Mouse (Mus musculus) adrenal gland, adult 8-10 months (tissue): ENCODE measurements around the gene Gata5. TPM values are rescaled to one million over a fixed set of nuclear protein-coding genes. Genes with fewer than 3 reads are reported as not detected.

Experiments
- total RNA-seq, 4 experiments: library from RNA; stranded (reverse); gene quantifications; 2 replicates each; pipeline ENCODE4 v1.2.4; 2022

Gata5 gene
- total RNA-seq, 4 experiments from 2014 or later, result 0.07 to 0.09 TPM; not detected in 2

Other genes starting within 250 kb of the Gata5 start
- under 1 TPM; 0.17 to 0.89 (median 0.27) TPM for gene Hrh3, start 230.2 kb downstream of the Gata5 start, total RNA-seq
- gene Osbpl2, start 215.4 kb downstream of the Gata5 start, total RNA-seq, result 10 to 100 TPM; 41.8 to 61.6 (median 48.6) TPM
- gene Adrm1, start 163.2 kb downstream of the Gata5 start, total RNA-seq, result 100 to 1,000 TPM; 158 to 178 (median 163) TPM
- 10 to 100 TPM; 27.7 to 97.1 (median 46.8) TPM for gene Lama5, start 108.8 kb downstream of the Gata5 start, total RNA-seq
- gene Rps21, start 77.3 kb downstream of the Gata5 start, total RNA-seq, result 1,000 to 10,000 TPM in 1 of 4 experiments, 100 to 1,000 TPM in 3; 772 to 1,010 (median 917) TPM
- 10 to 100 TPM; 13.6 to 17.0 (median 15.1) TPM for gene Cables2, start 61.2 kb downstream of the Gata5 start, total RNA-seq
- gene Rbbp8nl, start 44.8 kb downstream of the Gata5 start, total RNA-seq, result not detected
- gene Slco4a1, start 121.5 kb upstream of the Gata5 start, total RNA-seq, result under 1 TPM in 3 of 4 experiments, not detected in 1; 0.67 to 0.81 (median 0.73) TPM
- not detected for gene Ntsr1, start 165.3 kb upstream of the Gata5 start, total RNA-seq
- gene Mrgbp, start 246.6 kb upstream of the Gata5 start, total RNA-seq, result 10 to 100 TPM; 16.1 to 23.9 (median 20.1) TPM